Mouse (Mus musculus): ENCODE measurements around the gene Sufu. TPM values are rescaled to one million over a fixed set of nuclear protein-coding genes. Genes with fewer than 3 reads are reported as not detected.
A peak's percentile ranks its signal among the peaks of the same experiment; 100 is the strongest.

Sufu gene
- total and polyA plus RNA-seq, 3 experiments = 11.4 to 42.5 TPM; not detected in 1

DNA sequence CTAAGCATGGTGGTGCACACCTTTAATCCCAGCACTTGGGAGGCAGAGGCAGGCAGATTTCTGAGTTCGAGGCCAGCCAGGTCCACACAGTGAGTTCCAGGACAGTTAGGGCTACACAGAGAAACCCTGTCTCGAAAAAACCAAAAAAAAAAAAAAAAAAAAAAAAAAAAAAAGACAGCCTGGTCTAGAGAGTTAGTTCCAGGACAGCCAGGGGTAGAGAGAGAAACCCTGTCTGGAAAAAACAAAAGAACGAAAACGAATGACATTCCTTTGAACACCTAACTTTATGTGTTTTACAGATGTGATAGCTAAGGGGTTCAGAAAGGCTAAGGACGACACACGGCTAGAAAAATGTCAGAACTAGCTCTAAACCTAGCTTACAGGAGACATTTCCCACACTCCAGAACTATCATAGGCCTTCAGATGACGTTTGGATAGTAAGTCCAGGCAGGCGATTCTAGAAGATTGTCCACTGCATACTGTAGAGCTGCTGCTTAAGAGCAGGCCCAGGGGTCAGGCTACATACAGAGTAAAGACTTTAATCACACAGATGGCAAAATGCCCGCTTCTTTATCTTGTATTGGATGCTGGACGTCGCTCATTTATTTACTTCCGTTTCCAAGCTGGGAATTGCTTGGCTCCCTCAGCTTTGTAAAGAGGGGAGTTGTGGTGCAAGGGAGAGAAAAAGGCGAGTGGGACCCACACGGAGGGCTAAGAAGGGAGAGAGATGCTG, 48.6 kb upstream of the Sufu start (continued):
- TF ChIP-seq MEF2A (IDR thresholded peaks at IDR 0.05; ENCODE audit: extremely low read depth, insufficient replicate concordance, low read depth, low read length, poor library complexity, severe bottlenecking) (no peak), MAFK (IDR thresholded peaks at IDR 0.05; ENCODE audit: borderline replicate concordance, low read depth, low read length) (no peak), BHLHE40 (IDR thresholded peaks at IDR 0.05; ENCODE audit: borderline replicate concordance, low read depth, low read length) (no peak), ETS1 (IDR thresholded peaks at IDR 0.05; ENCODE audit: low read depth, low read length) (peak; percentile 68), E2F4 (IDR thresholded peaks at IDR 0.05; ENCODE audit: borderline replicate concordance, low read depth, low read length) (no peak), POLR2AphosphoS2 (IDR thresholded peaks at IDR 0.05; ENCODE audit: low read length) (peak; percentile 51; the same call in 1 of the 2 replicates), POLR2AphosphoS5 (IDR thresholded peaks at IDR 0.05; ENCODE audit: borderline replicate concordance, low read depth, low read length) (no peak), CHD1 (IDR thresholded peaks at IDR 0.05; ENCODE audit: low read depth, low read length) (peak; percentile 72; the same call in 1 of the 2 replicates), CTCF (IDR thresholded peaks at IDR 0.05 in 2 of 3, conservative IDR thresholded peaks at IDR 0.05 in 1 of 3; ENCODE audit: control insufficient read depth in 1 of 3, insufficient read depth in 1 of 3, low read depth in 2 of 3, low read length in 3 of 3, poor library complexity in 1 of 3, severe bottlenecking in 1 of 3) (no peak), KAT2A (conservative IDR thresholded peaks at IDR 0.05; ENCODE audit: low read depth, low read length) (no peak; the same call in 1 of the 2 replicates), TAL1 (IDR thresholded peaks at IDR 0.05; ENCODE audit: low read length) (no peak), MXI1 (IDR thresholded peaks at IDR 0.05; ENCODE audit: low read depth, low read length) (no peak; the same call in 1 of the 2 replicates), RAD21 (IDR thresholded peaks at IDR 0.05; ENCODE audit: low read depth, low read length) (no peak), USF1 (IDR thresholded peaks at IDR 0.05; ENCODE audit: low read depth, low read length) (no peak), RCOR1 (IDR thresholded peaks at IDR 0.05; ENCODE audit: low read depth, low read length) (peak; percentile 48), MYB (IDR thresholded peaks at IDR 0.05; ENCODE audit: low read depth, low read length) (no peak), TCF12 (IDR thresholded peaks at IDR 0.05; ENCODE audit: low read depth, low read length) (no peak), MAX (IDR thresholded peaks at IDR 0.05; ENCODE audit: low read length) (0 out of 2 replicates have a peak, but pooled peaks have one; percentile 16)

DNA sequence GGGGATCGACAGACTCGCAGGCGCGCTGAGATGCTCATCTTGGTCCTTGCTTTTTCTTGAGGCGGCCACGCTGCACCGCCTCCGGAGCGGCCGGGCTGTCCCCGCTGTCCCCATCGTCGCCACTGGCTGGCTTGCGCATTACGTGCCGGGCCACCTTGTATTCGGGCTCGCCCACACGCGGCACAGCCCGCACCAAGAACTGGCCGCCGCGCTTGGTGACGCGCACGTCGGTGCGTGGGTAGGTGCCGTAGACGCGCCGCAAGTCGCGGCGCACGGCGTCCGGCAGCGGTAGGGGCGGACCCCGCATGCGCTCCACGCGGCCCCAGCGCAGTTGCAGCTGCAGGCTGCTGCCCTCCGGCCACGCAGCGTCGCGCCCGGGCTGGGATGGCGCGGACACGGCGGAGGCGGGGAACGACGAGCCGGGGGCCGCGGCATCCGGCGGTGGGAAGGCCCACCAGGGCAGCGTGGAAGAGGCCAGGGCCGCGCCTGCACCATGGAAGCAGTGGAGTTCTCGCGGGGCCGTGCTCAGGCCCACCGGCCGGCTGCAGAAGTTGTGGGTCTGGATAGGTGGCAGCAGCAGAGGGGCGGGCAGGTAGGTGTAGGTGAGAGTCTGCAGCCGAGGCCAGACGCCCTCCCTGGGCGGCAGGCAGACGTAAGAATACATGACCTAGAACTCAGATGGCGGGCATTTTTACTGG, 47.8 kb upstream of the Sufu start:
- Histone ChIP-seq H3K27me3 (ENCODE audit: control insufficient read depth in 1 of 2, insufficient read depth in 2 of 2, low read length in 2 of 2) (no peaks in the 10 kb centered on the region), H3K4me3 (ENCODE audit: control insufficient read depth in 1 of 2, insufficient read depth in 1 of 2, low read depth in 2 of 2, low read length in 2 of 2) (peak overlapping the region; percentile 66 to 84), H3K36me3 (ENCODE audit: control insufficient read depth in 1 of 2, insufficient read depth in 2 of 2, low read length in 2 of 2) (peaks cover 0 to 44% of the 10 kb centered on the region in 2 experiments; a peak in 2 of 4 replicates), H3K9ac (ENCODE audit: control insufficient read depth, low read depth, low read length, poor library complexity, severe bottlenecking) (peak overlapping the region; percentile 84), H3K27ac (ENCODE audit: control insufficient read depth, low read depth, low read length) (peak overlapping the region; percentile 78), H3K9me3 (replicated peaks; ENCODE audit: insufficient read depth, low read length) (no peaks in the 10 kb centered on the region), H3K4me1 (ENCODE audit: control insufficient read depth in 1 of 2, insufficient read depth in 2 of 2, low read length in 2 of 2) (peaks cover 21 to 44% of the 10 kb centered on the region in 2 experiments), H3K79me2 (ENCODE audit: control insufficient read depth, insufficient read depth, low read length, poor library complexity) (peaks cover 8% of the 10 kb centered on the region)
- TF ChIP-seq MXI1 (IDR thresholded peaks at IDR 0.05; ENCODE audit: low read depth, low read length) (peak; percentile 81), POLR2A (IDR thresholded peaks at IDR 0.05; ENCODE audit: control insufficient read depth in 1 of 2, insufficient read depth in 1 of 2, low read depth in 1 of 2, low read length in 2 of 2, poor library complexity in 1 of 2) (peak; percentile 91), TAL1 (IDR thresholded peaks at IDR 0.05; ENCODE audit: low read length) (no peak), POLR2AphosphoS5 (IDR thresholded peaks at IDR 0.05; ENCODE audit: borderline replicate concordance, low read depth, low read length) (no peak), MAX (IDR thresholded peaks at IDR 0.05; ENCODE audit: low read length) (peak; percentile 85), USF2 (IDR thresholded peaks at IDR 0.05; ENCODE audit: borderline replicate concordance in 1 of 2, insufficient read depth in 1 of 2, low read depth in 1 of 2, low read length in 2 of 2) (no peak), UBTF (IDR thresholded peaks at IDR 0.05; ENCODE audit: borderline replicate concordance, insufficient read depth, low read depth, low read length) (peak; percentile 59; the same call in 1 of the 2 replicates), CTCF (IDR thresholded peaks at IDR 0.05 in 2 of 3, conservative IDR thresholded peaks at IDR 0.05 in 1 of 3; ENCODE audit: control insufficient read depth in 1 of 3, insufficient read depth in 1 of 3, low read depth in 2 of 3, low read length in 3 of 3, poor library complexity in 1 of 3, severe bottlenecking in 1 of 3) (0 out of 6 replicates have a peak, but pooled peaks of 1 of the 3 experiments have one; percentile 1), NRF1 (IDR thresholded peaks at IDR 0.05; ENCODE audit: insufficient read depth, low read depth, low read length, poor library complexity, severe bottlenecking) (peak; percentile 76), ZC3H11A (IDR thresholded peaks at IDR 0.05; ENCODE audit: low read depth, low read length) (no peak), POLR2AphosphoS2 (IDR thresholded peaks at IDR 0.05; ENCODE audit: low read length) (peak; percentile 78), BHLHE40 (IDR thresholded peaks at IDR 0.05; ENCODE audit: borderline replicate concordance, low read depth, low read length) (no peak), MYB (IDR thresholded peaks at IDR 0.05; ENCODE audit: low read depth, low read length) (0 out of 2 replicates have a peak, but pooled peaks have one; percentile 10), SIN3A (IDR thresholded peaks at IDR 0.05; ENCODE audit: low read length) (peak; percentile 66; the same call in 1 of the 2 replicates), MAFK (IDR thresholded peaks at IDR 0.05; ENCODE audit: borderline replicate concordance, low read depth, low read length) (no peak), ZMIZ1 (IDR thresholded peaks at IDR 0.05; ENCODE audit: low read depth, low read length) (0 out of 2 replicates have a peak, but pooled peaks have one; percentile 37), TCF12 (IDR thresholded peaks at IDR 0.05; ENCODE audit: low read depth, low read length) (0 out of 2 replicates have a peak, but pooled peaks have one; percentile 47), HCFC1 (IDR thresholded peaks at IDR 0.05; ENCODE audit: low read depth, low read length) (peak; percentile 73), NELFE (IDR thresholded peaks at IDR 0.05; ENCODE audit: low read depth, low read length) (peak; percentile 93)
- DNase-seq (ENCODE audit: low read depth, low spot score) = peak; percentile 93
